ENCODE assay signal across 27 mouse cellular contexts in genomic region chr5:73953066-73953614, GRCm38 (mm10).
"Had no signal": no experiment of that assay in that cellular context is flagged by ENCODE, and none has a peak within 500 bp of the region (broad histone marks: within the 10 kb centered on the region; RNA-seq: fewer than 3 reads in every experiment).

No protein-coding gene starts in this region.

- H3K27me3 ChIP-seq: heart, embryonic 13.5 days; heart, embryonic 15.5 days; hindbrain, embryonic 12.5 days; intestine, embryonic 15.5 days; limb, embryonic 13.5 days; limb, embryonic 15.5 days; liver, embryonic 12.5 days had no signal

- H3K36me3 ChIP-seq: heart, embryonic 13.5 days; heart, embryonic 15.5 days; hindbrain, embryonic 10.5 days; hindbrain, embryonic 12.5 days; intestine, embryonic 15.5 days; limb, embryonic 13.5 days; limb, embryonic 15.5 days; liver, embryonic 12.5 days had no signal

- DNase-seq: gastrocnemius, adult 2 months; gastrocnemius, postnatal 10 days; gastrocnemius, postnatal 25 days; heart, adult 2 months; heart, postnatal 14 days; heart, postnatal 36 days; kidney, adult 18-20 months; kidney, adult 8-10 months; kidney, postnatal 10 days; kidney, postnatal 25 days; kidney, postnatal 4 days; layer of hippocampus, adult 9-11 months; layer of hippocampus, postnatal 36 days; left cerebral cortex, postnatal 4 days had no signal

- H3K4me1 ChIP-seq: heart, embryonic 13.5 days; heart, embryonic 15.5 days; intestine, embryonic 15.5 days; limb, embryonic 15.5 days; liver, embryonic 12.5 days had no signal

- H3K27ac ChIP-seq: gastrocnemius, adult 2 months; heart, adult 2 months; heart, embryonic 13.5 days; heart, embryonic 15.5 days; hindbrain, embryonic 10.5 days; hindbrain, embryonic 12.5 days; hindbrain, embryonic 14.5 days; intestine, embryonic 15.5 days; limb, embryonic 13.5 days; limb, embryonic 15.5 days; liver, embryonic 12.5 days had no signal

- H3K9ac ChIP-seq: heart, embryonic 13.5 days; heart, embryonic 15.5 days; hindbrain, embryonic 12.5 days; hindbrain, embryonic 14.5 days; intestine, embryonic 15.5 days; limb, embryonic 13.5 days; limb, embryonic 15.5 days; liver, embryonic 12.5 days had no signal

- H3K4me2 ChIP-seq: heart, embryonic 11.5 days; heart, embryonic 13.5 days; heart, embryonic 15.5 days; hindbrain, embryonic 12.5 days; hindbrain, embryonic 14.5 days; intestine, embryonic 15.5 days; limb, embryonic 13.5 days; limb, embryonic 15.5 days; liver, embryonic 12.5 days had no signal

- H3K9me3 ChIP-seq: heart, embryonic 13.5 days; heart, embryonic 15.5 days; hindbrain, embryonic 10.5 days; hindbrain, embryonic 12.5 days; intestine, embryonic 15.5 days; limb, embryonic 13.5 days; limb, embryonic 15.5 days; liver, embryonic 12.5 days had no signal

- ATAC-seq: hindbrain, embryonic 16.5 days; inflammation-experienced regulatory T-cells, adult 6 months; intestine, embryonic 15.5 days; intestine, postnatal 0 days; liver, embryonic 12.5 days had no signal

- H3K4me3 ChIP-seq: gastrocnemius, adult 2 months; heart, adult 2 months; heart, embryonic 13.5 days; heart, embryonic 15.5 days; hindbrain, embryonic 10.5 days; hindbrain, embryonic 12.5 days; intestine, embryonic 15.5 days; limb, embryonic 13.5 days; limb, embryonic 15.5 days; liver, embryonic 12.5 days had no signal
